Mouse (Mus musculus): ENCODE measurements around the gene Cx3cl1. TPM values are rescaled to one million over a fixed set of nuclear protein-coding genes. Genes with fewer than 3 reads are reported as not detected.

Gene Cx3cl1
- polyA plus RNA-seq, 1 experiment from 2014 or later = 10.1 TPM

- H3K27me3 ChIP-seq (replicated peaks) = peaks cover 20% of the 10 kb centered on the region
- no peaks in the 10 kb centered on the region for H3K36me3 ChIP-seq
- H3K4me3 ChIP-seq (replicated peaks) = no peak overlapping the region
- peaks cover 39% of the 10 kb centered on the region for H3K4me1 ChIP-seq
- H3K9me3 ChIP-seq = no peaks in the 10 kb centered on the region
- 72% methylated on average over 2 of the region's 2 CpGs for WGBS
- no peak overlapping the region for H3K27ac ChIP-seq
- no peak overlapping the region for H3K9ac ChIP-seq
- ATAC-seq (ENCODE audit: insufficient read depth, low FRiP score, low read depth) = no peak
- H3K4me2 ChIP-seq = no peak overlapping the region
These were observed 4.5 kb downstream of the Cx3cl1 start for GRCm38 (mm10) chr8:94776346-94776745.

DNA sequence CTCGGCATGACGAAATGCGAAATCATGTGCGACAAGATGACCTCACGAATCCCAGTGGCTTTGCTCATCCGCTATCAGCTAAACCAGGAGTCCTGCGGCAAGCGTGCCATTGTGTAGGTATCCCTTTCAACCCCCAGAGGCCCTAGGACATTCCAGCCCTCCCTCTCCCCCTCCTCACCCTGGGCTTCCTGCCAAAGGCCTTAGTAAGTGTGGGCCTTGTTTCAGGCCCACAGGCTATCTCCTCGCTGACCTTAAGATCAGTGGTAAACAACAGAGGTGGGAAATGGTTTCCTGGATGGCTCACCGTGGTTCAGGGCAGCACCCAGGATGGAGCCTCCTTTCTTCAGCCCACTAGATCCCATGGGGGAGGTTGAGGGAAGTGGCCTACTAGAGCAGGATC lies 6.2 kb downstream of the Cx3cl1 start:
- no peak overlapping the region; the same call in 1 of the 2 replicates for H3K4me2 ChIP-seq
- H3K27me3 ChIP-seq (replicated peaks) = peaks cover 10% of the 10 kb centered on the region
- WGBS = 63% methylated on average over 10 of the region's 10 CpGs
- 0 out of 2 replicates have a peak, but pooled peaks have one; percentile 8 for ATAC-seq (ENCODE audit: insufficient read depth, low FRiP score, low read depth)
- no peak overlapping the region for H3K4me3 ChIP-seq (replicated peaks)
- H3K9me3 ChIP-seq = no peaks in the 10 kb centered on the region
- H3K4me1 ChIP-seq = peaks cover 29% of the 10 kb centered on the region
- H3K27ac ChIP-seq = peak overlapping the region; percentile 79
- no peak overlapping the region for H3K9ac ChIP-seq
- no peaks in the 10 kb centered on the region for H3K36me3 ChIP-seq

GRCm38 (mm10) chr8:94778473-94778872 lies 6.7 kb downstream of the Cx3cl1 start:
- H3K4me2 ChIP-seq = no peak overlapping the region
- H3K27me3 ChIP-seq (replicated peaks) = peaks cover 5% of the 10 kb centered on the region
- peaks cover 28% of the 10 kb centered on the region for H3K4me1 ChIP-seq
- no peak overlapping the region for H3K9ac ChIP-seq
- no peak overlapping the region for H3K4me3 ChIP-seq (replicated peaks)
- H3K9me3 ChIP-seq = no peaks in the 10 kb centered on the region
- 27% methylated on average over 5 of the region's 5 CpGs for WGBS
- H3K36me3 ChIP-seq = no peaks in the 10 kb centered on the region
- peak; percentile 49; the same call in 1 of the 2 replicates for ATAC-seq (ENCODE audit: insufficient read depth, low FRiP score, low read depth)
- peak overlapping the region; percentile 79 for H3K27ac ChIP-seq

GRCm38 (mm10) chr8:94778895-94779533 lies 7.2 kb downstream of the Cx3cl1 start:
- Histone ChIP-seq H3K4me3 (replicated peaks) (no peak overlapping the region), H3K9ac (no peak overlapping the region), H3K36me3 (no peaks in the 10 kb centered on the region), H3K27me3 (replicated peaks) (no peaks in the 10 kb centered on the region; the same call in 1 of the 2 replicates), H3K9me3 (no peaks in the 10 kb centered on the region), H3K27ac (peak overlapping the region; percentile 79), H3K4me1 (peaks cover 24% of the 10 kb centered on the region), H3K4me2 (no peak overlapping the region)
- ATAC-seq (ENCODE audit: insufficient read depth, low FRiP score, low read depth) = no peak
- WGBS = 68% methylated on average over 10 of the region's 10 CpGs

DNA sequence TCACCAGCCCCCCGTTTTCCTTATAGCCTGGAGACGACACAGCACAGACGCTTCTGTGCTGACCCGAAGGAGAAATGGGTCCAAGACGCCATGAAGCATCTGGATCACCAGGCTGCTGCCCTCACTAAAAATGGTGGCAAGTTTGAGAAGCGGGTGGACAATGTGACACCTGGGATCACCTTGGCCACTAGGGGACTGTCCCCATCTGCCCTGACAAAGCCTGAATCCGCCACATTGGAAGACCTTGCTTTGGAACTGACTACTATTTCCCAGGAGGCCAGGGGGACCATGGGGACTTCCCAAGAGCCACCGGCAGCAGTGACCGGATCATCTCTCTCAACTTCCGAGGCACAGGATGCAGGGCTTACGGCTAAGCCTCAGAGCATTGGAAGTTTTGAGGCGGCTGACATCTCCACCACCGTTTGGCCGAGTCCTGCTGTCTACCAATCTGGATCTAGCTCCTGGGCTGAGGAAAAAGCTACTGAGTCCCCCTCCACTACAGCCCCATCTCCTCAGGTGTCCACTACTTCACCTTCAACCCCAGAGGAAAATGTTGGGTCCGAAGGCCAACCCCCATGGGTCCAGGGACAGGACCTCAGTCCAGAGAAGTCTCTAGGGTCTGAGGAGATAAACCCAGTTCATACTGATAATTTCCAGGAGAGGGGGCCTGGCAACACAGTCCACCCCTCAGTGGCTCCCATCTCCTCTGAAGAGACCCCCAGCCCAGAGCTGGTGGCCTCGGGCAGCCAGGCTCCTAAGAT lies 7.9 kb downstream of the Cx3cl1 start:
- 91% methylated on average over 16 of the region's 16 CpGs for WGBS
- Histone ChIP-seq H3K9me3 (no peaks in the 10 kb centered on the region), H3K4me2 (no peak overlapping the region), H3K4me1 (peaks cover 31% of the 10 kb centered on the region), H3K4me3 (replicated peaks) (no peak overlapping the region), H3K9ac (no peak overlapping the region), H3K27ac (no peak overlapping the region), H3K36me3 (no peaks in the 10 kb centered on the region), H3K27me3 (replicated peaks) (no peaks in the 10 kb centered on the region)
- no peak for ATAC-seq (ENCODE audit: insufficient read depth, low FRiP score, low read depth)

- Histone ChIP-seq H3K27ac (no peak overlapping the region), H3K9ac (no peak overlapping the region), H3K36me3 (no peaks in the 10 kb centered on the region), H3K9me3 (no peaks in the 10 kb centered on the region), H3K27me3 (replicated peaks) (no peaks in the 10 kb centered on the region), H3K4me2 (no peak overlapping the region), H3K4me1 (peaks cover 36% of the 10 kb centered on the region), H3K4me3 (replicated peaks) (no peak overlapping the region)
- 82% methylated on average over 21 of the region's 21 CpGs for WGBS
- no peak for ATAC-seq (ENCODE audit: insufficient read depth, low FRiP score, low read depth)
These were observed 8.8 kb downstream of the Cx3cl1 start for GRCm38 (mm10) chr8:94780491-94781154.

DNA sequence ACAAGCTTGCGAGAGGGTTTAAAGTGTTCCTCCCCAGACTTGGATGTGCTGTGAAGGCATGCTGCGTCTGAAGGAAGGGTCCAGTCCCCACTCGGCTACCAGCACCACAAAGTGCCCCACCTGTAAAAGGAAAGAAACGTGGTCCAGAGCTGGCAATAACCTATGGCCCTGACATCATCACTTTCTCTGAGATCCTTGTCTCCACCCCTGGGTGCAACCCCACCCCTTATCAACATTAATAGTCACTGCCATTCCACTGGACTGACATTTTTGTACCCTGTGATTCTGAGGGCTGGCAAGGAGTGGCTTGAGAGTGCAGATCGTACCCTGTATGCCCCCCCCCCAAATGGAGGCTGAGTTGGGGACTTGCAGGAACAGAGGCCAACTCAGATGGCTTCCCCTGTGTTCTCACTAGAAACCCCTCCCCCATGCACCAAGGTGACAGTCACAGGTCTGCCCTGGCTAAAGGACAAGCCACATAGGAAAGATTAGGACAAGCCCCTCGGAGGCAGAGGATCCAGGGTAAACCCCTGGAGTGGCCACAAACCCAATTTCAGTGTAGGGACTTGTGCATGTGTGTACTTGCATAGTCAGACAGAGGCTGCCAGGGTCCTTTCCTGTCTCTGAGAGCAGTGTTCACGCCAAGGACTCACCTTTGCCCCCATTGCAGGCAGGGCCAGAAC lies 9.5 kb downstream of the Cx3cl1 start:
- H3K9ac ChIP-seq = no peak overlapping the region
- no peaks in the 10 kb centered on the region for H3K27me3 ChIP-seq (replicated peaks)
- peak overlapping the region; percentile 29 for H3K4me2 ChIP-seq
- WGBS = 61% methylated on average over 7 of the region's 7 CpGs
- ATAC-seq (ENCODE audit: insufficient read depth, low FRiP score, low read depth) = no peak
- peak overlapping the region; percentile 46; the same call in 1 of the 2 replicates for H3K27ac ChIP-seq
- peaks cover 36% of the 10 kb centered on the region for H3K4me1 ChIP-seq
- H3K36me3 ChIP-seq = no peaks in the 10 kb centered on the region
- no peaks in the 10 kb centered on the region for H3K9me3 ChIP-seq
- no peak overlapping the region for H3K4me3 ChIP-seq (replicated peaks)

GRCm38 (mm10) chr8:94781838-94782235 lies 10.0 kb downstream of the Cx3cl1 start:
- Histone ChIP-seq H3K36me3 (no peaks in the 10 kb centered on the region), H3K27me3 (replicated peaks) (no peaks in the 10 kb centered on the region), H3K4me3 (replicated peaks) (no peak overlapping the region), H3K27ac (peak overlapping the region; percentile 46; the same call in 1 of the 2 replicates), H3K4me1 (peaks cover 36% of the 10 kb centered on the region), H3K9ac (no peak overlapping the region), H3K4me2 (peak overlapping the region; percentile 29), H3K9me3 (no peaks in the 10 kb centered on the region)
- WGBS = 8% methylated on average over 11 of the region's 11 CpGs
- ATAC-seq (ENCODE audit: insufficient read depth, low FRiP score, low read depth) = peak; percentile 65

DNA sequence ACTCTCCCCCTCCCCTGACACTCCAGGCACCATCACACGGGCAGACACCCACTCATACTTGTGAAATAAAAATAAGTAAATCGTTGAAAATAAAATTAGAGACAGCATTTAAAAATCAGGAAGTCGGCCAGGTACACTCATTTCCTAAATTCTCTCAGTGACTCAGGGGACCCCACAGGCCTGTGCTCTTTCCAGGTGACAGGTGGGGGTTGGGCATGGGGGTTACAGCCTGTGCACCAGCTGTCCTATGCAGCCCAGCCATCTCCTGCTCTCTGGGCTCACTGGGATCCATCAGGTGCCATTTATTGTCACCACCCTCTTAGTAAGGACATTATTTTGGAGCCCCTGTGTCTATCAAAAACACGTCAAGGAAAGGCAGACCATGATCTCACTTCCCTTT lies 12.1 kb downstream of the Cx3cl1 start:
- Histone ChIP-seq H3K9ac (no peak overlapping the region), H3K27me3 (replicated peaks) (no peaks in the 10 kb centered on the region), H3K4me1 (peaks cover 29% of the 10 kb centered on the region), H3K9me3 (no peaks in the 10 kb centered on the region), H3K27ac (no peak overlapping the region), H3K4me2 (no peak overlapping the region), H3K4me3 (replicated peaks) (no peak overlapping the region), H3K36me3 (no peaks in the 10 kb centered on the region)
- 76% methylated on average over 4 of the region's 4 CpGs for WGBS
- no peak for ATAC-seq (ENCODE audit: insufficient read depth, low FRiP score, low read depth)

GRCm38 (mm10) chr8:94785247-94785985 lies 13.6 kb downstream of the Cx3cl1 start:
- 44% methylated on average over 11 of the region's 12 CpGs for WGBS
- ATAC-seq (ENCODE audit: insufficient read depth, low FRiP score, low read depth) = peak; percentile 29; the same call in 1 of the 2 replicates
- Histone ChIP-seq H3K36me3 (no peaks in the 10 kb centered on the region), H3K4me2 (no peak overlapping the region), H3K27ac (peak overlapping the region; percentile 76), H3K4me1 (peaks cover 28% of the 10 kb centered on the region), H3K9me3 (no peaks in the 10 kb centered on the region), H3K9ac (no peak overlapping the region), H3K4me3 (replicated peaks) (no peak overlapping the region), H3K27me3 (replicated peaks) (no peaks in the 10 kb centered on the region)

GRCm38 (mm10) chr8:94785995-94786595 lies 14.3 kb downstream of the Cx3cl1 start:
- Histone ChIP-seq H3K27ac (peak overlapping the region; percentile 76; the same call in 1 of the 2 replicates), H3K4me2 (no peak overlapping the region), H3K4me1 (peaks cover 25% of the 10 kb centered on the region), H3K36me3 (no peaks in the 10 kb centered on the region), H3K9ac (no peak overlapping the region), H3K4me3 (replicated peaks) (no peak overlapping the region), H3K27me3 (replicated peaks) (no peaks in the 10 kb centered on the region), H3K9me3 (no peaks in the 10 kb centered on the region)
- no peak for ATAC-seq (ENCODE audit: insufficient read depth, low FRiP score, low read depth)
- WGBS = 69% methylated on average over 6 of the region's 6 CpGs

Measured in stomach, embryonic 15.5 days (tissue).